Comparison of ENCODE assay signal across 17 mouse cellular contexts in the genomic region with DNA sequence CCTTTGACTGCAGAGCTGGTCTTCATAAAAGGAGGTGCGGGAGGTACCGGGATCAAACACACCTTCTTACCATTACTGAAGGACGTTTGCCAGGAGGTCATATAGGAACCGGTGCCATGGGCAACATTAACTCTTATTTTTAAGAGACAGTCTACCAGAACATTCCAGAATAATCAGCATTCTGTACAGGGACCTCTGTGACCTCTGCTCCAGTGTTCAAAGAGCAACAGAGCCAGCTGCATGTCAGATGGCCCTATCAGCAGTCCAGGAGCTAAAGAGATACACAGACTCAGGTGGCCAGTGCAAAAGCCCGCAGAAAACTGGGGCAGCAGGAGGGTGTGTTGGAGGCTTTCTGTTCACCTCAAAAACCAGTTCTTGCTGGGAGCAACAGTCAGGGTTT.
"Had no signal": no experiment of that assay in that cellular context is flagged by ENCODE, and none has a peak within 500 bp of the region (broad histone marks: within the 10 kb centered on the region; RNA-seq: fewer than 3 reads in every experiment).

No protein-coding gene starts in this region.

- H3K4me3 ChIP-seq: layer of hippocampus, adult 2 months; limb, embryonic 13.5 days; liver, embryonic 15.5 days; lung, embryonic 15.5 days; megakaryocyte, embryonic 14.5 days; midbrain, embryonic 12.5 days; stomach, embryonic 15.5 days had no signal

- H3K9ac ChIP-seq: limb, embryonic 13.5 days; liver, embryonic 15.5 days; lung, embryonic 15.5 days; midbrain, embryonic 12.5 days; stomach, embryonic 15.5 days had no signal

- ATAC-seq: inflammation-experienced regulatory T-cells, adult 6 months; intestine, postnatal 0 days; midbrain, embryonic 16.5 days had no signal

- H3K27ac ChIP-seq: layer of hippocampus, adult 2 months; limb, embryonic 13.5 days; liver, embryonic 15.5 days; lung, embryonic 15.5 days; macrophage; midbrain, embryonic 12.5 days; stomach, embryonic 15.5 days had no signal

- DNase-seq: left cerebral cortex, postnatal 4 days; lung, postnatal 14 days; right cerebral cortex, postnatal 14 days; thymus, adult 2 months; thymus, postnatal 25 days had no signal

- H3K4me2 ChIP-seq: limb, embryonic 13.5 days; liver, embryonic 11.5 days; liver, embryonic 15.5 days; lung, embryonic 15.5 days; midbrain, embryonic 12.5 days; stomach, embryonic 15.5 days had no signal

- H3K4me1 ChIP-seq: limb, embryonic 13.5 days; liver, embryonic 15.5 days; lung, embryonic 15.5 days; megakaryocyte, embryonic 14.5 days; midbrain, embryonic 12.5 days; stomach, embryonic 15.5 days had no signal

- H3K36me3 ChIP-seq: limb, embryonic 13.5 days; liver, embryonic 15.5 days; lung, embryonic 15.5 days; midbrain, embryonic 12.5 days; stomach, embryonic 15.5 days had no signal

- H3K9me3 ChIP-seq: limb, embryonic 13.5 days; liver, embryonic 15.5 days; lung, embryonic 15.5 days; megakaryocyte, embryonic 14.5 days; midbrain, embryonic 12.5 days; stomach, embryonic 15.5 days had no signal

- H3K27me3 ChIP-seq: limb, embryonic 13.5 days; liver, embryonic 15.5 days; lung, embryonic 15.5 days; megakaryocyte, embryonic 14.5 days; midbrain, embryonic 12.5 days; stomach, embryonic 15.5 days had no signal
